21 mouse cellular contexts compared by ENCODE assay signal in the genomic region with DNA sequence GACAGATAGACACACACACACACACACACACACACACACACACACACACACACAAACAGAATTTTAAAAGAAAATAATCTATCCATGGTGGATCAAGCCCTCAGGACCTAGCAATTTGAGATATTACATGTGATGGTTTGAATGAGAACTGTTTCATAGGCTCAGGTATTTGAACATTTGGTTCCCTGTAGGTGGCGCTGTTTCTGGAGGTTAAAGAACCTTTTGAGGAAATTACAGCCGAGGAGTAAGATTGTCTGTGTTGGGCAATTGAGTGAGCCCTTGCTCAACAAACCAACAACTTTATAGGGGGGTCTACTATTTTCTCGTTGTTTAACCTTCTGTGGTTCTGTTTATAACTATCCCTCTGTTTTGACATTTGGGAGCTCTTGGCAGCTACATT.
DNase-seq lines count a peak whose midpoint lies in the region; ATAC-seq and TF ChIP-seq lines count a peak whose summit lies in the region.
"Had no signal": no experiment of that assay in that cellular context is flagged by ENCODE, and none has a peak within 500 bp of the region (broad histone marks: within the 10 kb centered on the region; RNA-seq: fewer than 3 reads in every experiment).

No protein-coding gene starts in this region.

- no peak overlapping the region for H3K27ac ChIP-seq in hindbrain, postnatal 0 days
- H3K27ac ChIP-seq in hindbrain, embryonic 12.5 days: no peak overlapping the region
- H3K27ac ChIP-seq: embryonic facial prominence, embryonic 10.5 days; forebrain, embryonic 10.5 days; gastrocnemius, adult 2 months; hindbrain, embryonic 10.5 days; hindbrain, embryonic 15.5 days had no signal

- no peaks in the 10 kb centered on the region for H3K9me3 ChIP-seq in hindbrain, postnatal 0 days (ENCODE audit: low read length)
- H3K9me3 ChIP-seq in hindbrain, embryonic 12.5 days (replicated peaks): no peaks in the 10 kb centered on the region
- H3K9me3 ChIP-seq: embryonic facial prominence, embryonic 10.5 days; forebrain, embryonic 10.5 days; heart, embryonic 12.5 days; hindbrain, embryonic 10.5 days; hindbrain, embryonic 15.5 days had no signal

- no peaks in the 10 kb centered on the region for H3K27me3 ChIP-seq in hindbrain, postnatal 0 days (ENCODE audit: insufficient read depth, low read length)
- H3K27me3 ChIP-seq in hindbrain, embryonic 12.5 days: no peaks in the 10 kb centered on the region
- H3K27me3 ChIP-seq: heart, embryonic 12.5 days; hindbrain, embryonic 15.5 days had no signal

- ATAC-seq in hindbrain, postnatal 0 days: no peak
- no peak for ATAC-seq in hindbrain, embryonic 12.5 days (ENCODE audit: low FRiP score)
- no peak for ATAC-seq in erythroid progenitor cell, adult 5-6 weeks (replicated peaks; ENCODE audit: low FRiP score, poor library complexity, severe bottlenecking)
- ATAC-seq: activated CD4-positive, CD25-positive, alpha-beta regulatory T cell, adult 4 months; forebrain, embryonic 14.5 days; inflammation-experienced regulatory T-cells, adult 6 months had no signal

- H3K4me2 ChIP-seq in hindbrain, postnatal 0 days (ENCODE audit: low read depth, low read length): no peak overlapping the region
- no peak overlapping the region for H3K4me2 ChIP-seq in hindbrain, embryonic 12.5 days (replicated peaks)
- H3K4me2 ChIP-seq: heart, embryonic 12.5 days; hindbrain, embryonic 15.5 days had no signal

- no peak overlapping the region for H3K4me3 ChIP-seq in hindbrain, postnatal 0 days (ENCODE audit: low read length)
- H3K4me3 ChIP-seq in hindbrain, embryonic 12.5 days: no peak overlapping the region
- H3K4me3 ChIP-seq: embryonic facial prominence, embryonic 10.5 days; forebrain, embryonic 10.5 days; gastrocnemius, adult 2 months; heart, embryonic 12.5 days; hindbrain, embryonic 10.5 days; hindbrain, embryonic 15.5 days had no signal

- peak; percentile 37 for TF ChIP-seq CTCF in hindbrain, postnatal 0 days (IDR thresholded peaks at IDR 0.05; ENCODE audit: low read depth)

- 73% methylated on average over 3 of the region's 3 CpGs for WGBS in hindbrain, postnatal 0 days
- WGBS in hindbrain, embryonic 12.5 days: 85% methylated on average over 3 of the region's 3 CpGs

- H3K4me1 ChIP-seq in hindbrain, postnatal 0 days (ENCODE audit: insufficient read depth, low read length): no peaks in the 10 kb centered on the region
- no peaks in the 10 kb centered on the region for H3K4me1 ChIP-seq in hindbrain, embryonic 12.5 days
- H3K4me1 ChIP-seq: embryonic facial prominence, embryonic 10.5 days; forebrain, embryonic 10.5 days; heart, embryonic 12.5 days; hindbrain, embryonic 10.5 days; hindbrain, embryonic 15.5 days had no signal

- no peaks in the 10 kb centered on the region for H3K36me3 ChIP-seq in hindbrain, postnatal 0 days (ENCODE audit: insufficient read depth, low read length)
- no peaks in the 10 kb centered on the region for H3K36me3 ChIP-seq in hindbrain, embryonic 12.5 days
- H3K36me3 ChIP-seq: embryonic facial prominence, embryonic 10.5 days; forebrain, embryonic 10.5 days; heart, embryonic 12.5 days; hindbrain, embryonic 10.5 days; hindbrain, embryonic 15.5 days had no signal

- no peak for DNase-seq in hindbrain, postnatal 0 days (ENCODE audit: low spot score)
- DNase-seq in 416B (ENCODE audit: low read depth) (peak; percentile 27), ES-CJ7 (ENCODE audit: low read depth, low spot score) (peak; percentile 61), R1 (ENCODE audit: low read depth, low spot score) (peak; percentile 60)
- no peak for DNase-seq in testis, postnatal 10 days (ENCODE audit: low spot score)
- DNase-seq in layer of hippocampus, adult 9-10 months (ENCODE audit: low spot score): no peak
- DNase-seq: adrenal gland, postnatal 14 days; cerebellum, adult 18-20 months; cerebellum, adult 9-11 months; gastrocnemius, adult 2 months; gastrocnemius, postnatal 25 days had no signal

- H3K9ac ChIP-seq in hindbrain, postnatal 0 days (replicated peaks; ENCODE audit: low read length): no peak overlapping the region
- no peak overlapping the region for H3K9ac ChIP-seq in hindbrain, embryonic 12.5 days
- H3K9ac ChIP-seq: heart, embryonic 12.5 days; hindbrain, embryonic 15.5 days had no signal

Comparison
In these comparisons a context has a peak if more than half of its experiments do, and no peak if none do; other contexts are left out.
1. DNase-seq: peak in 416B (single experiment), ES-CJ7 (single experiment) and R1 (single experiment); none in hindbrain, postnatal 0 days (single experiment), testis, postnatal 10 days (single experiment) and layer of hippocampus, adult 9-10 months (single experiment).